Mouse (Mus musculus) urinary bladder, postnatal 4 days (tissue): Measurements from ENCODE around the gene Agk.

Experiments
- DNase-seq, 2 experiments: peaks; one replicate each; pipeline ENCODE4 v3.0.0; 2021 to 2022; ENCODE audit warnings: low spot score in 2 of 2

Gene Agk

GRCm38 (mm10) chr6:40411085-40411484 lies 86.1 kb downstream of the Agk start:
- DNase-seq: peak in 1 of 2 experiments; percentile 20

DNA sequence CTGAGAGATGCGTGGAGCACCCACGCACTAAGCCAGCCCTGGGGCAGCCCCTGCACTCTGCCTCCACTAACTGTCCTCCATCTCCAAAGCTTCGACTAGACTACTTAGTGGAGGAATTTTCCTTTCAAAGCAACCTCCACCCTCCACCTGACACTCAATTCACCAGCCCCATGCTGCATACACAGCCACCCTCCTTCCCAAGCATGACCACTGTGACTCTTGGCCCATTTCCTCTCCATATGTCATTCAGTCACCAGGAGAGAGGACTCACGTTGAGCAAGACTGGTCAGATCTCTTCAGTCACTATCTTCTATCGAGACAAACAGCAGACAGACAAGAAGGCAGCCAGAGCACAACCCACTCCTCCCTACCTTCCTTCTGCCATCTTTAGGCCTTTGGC lies 88.1 kb downstream of the Agk start:
- DNase-seq: peak in 1 of 2 experiments; percentile 16

- DNase-seq: peak in 1 of 2 experiments; percentile 44
These were observed 88.6 kb downstream of the Agk start for GRCm38 (mm10) chr6:40413565-40413964.

DNA sequence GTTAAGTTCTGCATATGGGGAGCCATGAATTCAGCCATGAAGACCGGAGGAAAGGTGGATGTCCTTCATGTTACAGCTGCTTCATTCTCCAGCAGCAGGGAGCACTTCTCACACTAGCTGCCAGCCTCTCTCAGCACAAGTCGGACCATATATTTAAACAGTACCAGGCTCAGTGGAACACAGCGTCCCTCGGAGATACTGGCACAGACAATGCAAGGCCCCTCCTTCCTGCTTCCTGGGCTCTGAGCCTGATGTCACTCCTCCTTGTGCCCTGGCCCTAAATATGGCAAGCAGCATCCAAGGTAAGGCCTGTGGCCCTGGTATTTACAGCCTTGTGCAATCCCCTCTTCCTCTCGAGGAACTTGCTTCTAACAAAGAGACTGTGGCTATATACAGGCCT lies 90.8 kb downstream of the Agk start:
- peak in 1 of 2 experiments; percentile 47 for DNase-seq

GRCm38 (mm10) chr6:40418386-40418785 lies 93.4 kb downstream of the Agk start:
- peak in 1 of 2 experiments; percentile 54 for DNase-seq

DNA sequence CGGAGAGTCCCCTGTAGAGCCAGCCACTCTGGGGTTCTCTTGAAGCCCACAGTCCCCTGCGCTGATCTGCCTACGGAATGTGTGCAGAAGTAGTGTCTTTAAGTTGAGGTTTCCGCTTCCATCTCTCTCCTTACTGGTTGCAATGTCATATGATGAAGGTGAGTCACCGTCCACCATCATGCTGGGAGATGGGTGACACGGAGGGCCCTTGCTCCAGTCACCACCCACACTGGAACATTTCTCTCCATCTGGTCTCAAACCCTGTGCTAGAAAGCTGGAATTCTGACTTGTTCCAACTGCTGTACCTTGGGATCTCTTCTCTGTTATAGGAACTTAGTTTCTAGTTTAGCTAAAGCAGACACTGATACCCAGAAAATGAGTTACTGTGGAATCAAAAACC lies 96.1 kb downstream of the Agk start:
- peak in 1 of 2 experiments; percentile 36 for DNase-seq

DNA sequence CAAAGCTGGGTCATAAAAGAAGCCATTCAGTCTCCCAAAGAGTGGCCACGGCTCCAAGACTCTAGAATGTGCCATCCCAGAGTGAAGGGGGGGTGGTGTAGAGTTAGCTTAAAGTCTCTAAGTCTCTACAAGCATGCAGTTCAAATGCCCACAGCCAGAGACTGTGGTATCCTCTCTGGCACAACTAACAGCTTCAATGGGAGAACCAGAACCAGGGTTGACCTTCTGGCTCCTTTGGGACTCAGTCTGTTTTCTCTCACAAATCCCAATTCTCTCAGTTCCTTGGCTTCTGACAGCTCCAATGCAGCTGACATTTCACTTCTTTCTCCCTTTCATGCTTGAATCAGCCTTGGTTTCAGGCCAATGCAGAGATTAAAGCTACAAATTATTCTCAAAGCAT lies 98.0 kb downstream of the Agk start:
- DNase-seq: no peak

GRCm38 (mm10) chr6:40423774-40424173 lies 98.8 kb downstream of the Agk start:
- peak in 1 of 2 experiments; percentile 52 for DNase-seq

DNA sequence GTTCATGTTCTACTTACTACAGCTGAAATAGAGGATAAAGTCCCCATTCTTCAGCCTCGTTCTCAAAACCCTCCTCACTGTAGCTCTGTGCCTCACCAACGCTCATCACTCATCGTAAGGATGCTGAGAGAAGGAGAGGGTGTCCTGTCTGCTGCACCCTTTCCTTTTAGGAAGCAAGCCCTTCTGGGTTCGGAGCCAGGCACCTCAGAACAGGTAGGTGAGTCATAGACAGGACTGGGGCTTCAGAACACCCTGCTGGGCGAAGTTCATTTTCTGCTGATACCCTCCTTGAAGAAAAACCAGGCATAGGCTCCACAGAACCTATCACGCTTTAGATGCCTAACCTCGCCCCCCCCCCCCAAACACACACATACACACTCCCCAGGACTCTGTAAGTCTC lies 102.5 kb downstream of the Agk start:
- DNase-seq: no peak

DNA sequence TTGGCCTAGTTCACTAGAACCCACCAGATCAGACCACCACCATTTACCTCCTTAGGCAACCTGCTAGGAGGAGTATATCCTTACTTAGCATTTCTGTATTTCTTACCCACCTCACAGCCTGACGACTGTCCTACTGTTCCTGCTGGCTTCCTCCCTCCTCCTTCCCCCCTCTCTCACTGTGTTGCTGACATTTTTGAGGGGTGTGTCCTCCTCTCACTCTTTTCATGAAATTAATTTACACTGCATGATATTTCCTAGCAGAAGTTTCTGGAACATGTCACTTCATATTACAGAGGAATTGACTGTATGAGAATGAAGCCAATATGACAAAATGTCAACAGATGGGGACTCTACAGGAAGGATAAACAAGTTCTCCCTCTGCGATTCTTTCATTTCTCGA lies 103.7 kb downstream of the Agk start:
- DNase-seq: no peak

- DNase-seq: no peak
These were observed 104.6 kb downstream of the Agk start for GRCm38 (mm10) chr6:40429521-40429931.

DNA sequence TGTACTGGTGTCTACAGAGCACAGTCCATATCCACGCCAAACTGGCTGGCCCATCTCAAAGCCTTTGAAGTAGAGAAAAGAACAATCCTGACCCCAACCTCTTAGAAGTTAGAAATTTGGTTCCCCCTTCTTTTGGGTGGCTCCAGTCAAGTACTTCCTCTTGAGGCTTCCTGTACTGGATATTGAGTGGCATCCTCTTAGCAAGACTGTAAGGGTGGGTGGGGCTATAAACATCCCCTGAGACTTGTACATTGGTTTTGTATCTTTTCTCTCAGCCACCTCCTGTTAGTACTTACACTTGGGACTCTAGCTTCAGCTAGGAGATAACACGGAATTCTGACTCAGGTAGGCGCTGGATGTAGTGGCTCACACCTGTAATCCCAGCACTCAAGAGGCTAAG lies 105.3 kb downstream of the Agk start:
- DNase-seq: no peak

GRCm38 (mm10) chr6:40430878-40431277 lies 105.9 kb downstream of the Agk start:
- DNase-seq: no peak

DNA sequence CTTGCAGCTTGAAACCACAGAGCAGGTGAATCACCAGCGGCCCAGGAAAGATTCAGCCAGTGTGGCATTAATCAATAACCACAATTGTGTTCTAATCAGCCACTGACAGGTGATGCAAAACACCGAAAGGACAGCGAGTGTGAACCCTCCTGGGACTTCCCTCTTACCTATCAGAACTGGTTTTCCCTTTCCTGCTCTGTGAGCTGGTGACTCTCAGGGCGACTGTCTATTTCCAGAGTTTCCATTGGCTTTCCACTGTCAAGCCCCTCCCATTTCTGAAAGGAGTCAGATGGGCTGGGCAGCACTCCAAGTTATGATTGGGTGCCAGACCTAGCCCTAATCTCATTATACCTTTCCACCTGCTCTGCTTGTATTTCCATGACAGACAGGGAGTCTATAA lies 106.4 kb downstream of the Agk start:
- DNase-seq: no peak

DNA sequence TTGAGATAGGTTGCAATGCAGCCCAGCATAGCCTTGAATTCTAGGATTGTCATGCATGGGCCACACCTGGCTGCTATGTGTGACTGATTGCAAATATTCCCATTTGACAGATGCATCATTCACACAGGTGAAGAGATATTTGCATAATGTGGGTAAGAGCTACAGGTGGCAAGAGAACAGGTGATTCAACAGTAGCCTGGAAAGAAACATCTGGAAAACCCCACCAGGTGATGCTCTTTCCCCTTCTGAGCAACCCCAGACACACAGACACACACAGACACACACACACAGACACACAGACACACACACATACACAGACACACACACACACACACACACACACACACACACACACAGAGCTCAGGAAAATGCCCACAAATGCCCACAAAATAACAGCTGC lies 106.8 kb downstream of the Agk start:
- DNase-seq: no peak

- no peak for DNase-seq
These were observed 107.6 kb downstream of the Agk start for GRCm38 (mm10) chr6:40432346-40433275.

DNA sequence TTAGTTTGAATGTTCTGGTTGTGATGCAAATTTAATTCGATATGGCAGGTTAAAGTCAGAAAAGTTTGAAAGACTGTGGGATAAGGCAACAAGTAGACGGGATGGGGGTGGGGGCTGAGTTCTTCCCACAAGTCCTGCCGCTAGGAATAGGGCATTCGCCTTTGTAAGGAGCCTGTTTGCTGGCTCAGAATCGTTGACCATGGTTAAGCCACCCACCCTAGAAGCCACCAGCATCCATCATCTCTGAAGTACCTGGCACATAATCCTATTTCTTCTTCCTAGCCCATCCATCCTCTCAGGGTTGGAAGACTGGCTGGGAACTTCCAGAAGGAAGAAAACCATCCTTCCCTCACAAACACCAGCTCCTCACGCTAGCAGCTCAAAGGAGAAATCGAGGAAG lies 109.7 kb downstream of the Agk start:
- no peak for DNase-seq

DNA sequence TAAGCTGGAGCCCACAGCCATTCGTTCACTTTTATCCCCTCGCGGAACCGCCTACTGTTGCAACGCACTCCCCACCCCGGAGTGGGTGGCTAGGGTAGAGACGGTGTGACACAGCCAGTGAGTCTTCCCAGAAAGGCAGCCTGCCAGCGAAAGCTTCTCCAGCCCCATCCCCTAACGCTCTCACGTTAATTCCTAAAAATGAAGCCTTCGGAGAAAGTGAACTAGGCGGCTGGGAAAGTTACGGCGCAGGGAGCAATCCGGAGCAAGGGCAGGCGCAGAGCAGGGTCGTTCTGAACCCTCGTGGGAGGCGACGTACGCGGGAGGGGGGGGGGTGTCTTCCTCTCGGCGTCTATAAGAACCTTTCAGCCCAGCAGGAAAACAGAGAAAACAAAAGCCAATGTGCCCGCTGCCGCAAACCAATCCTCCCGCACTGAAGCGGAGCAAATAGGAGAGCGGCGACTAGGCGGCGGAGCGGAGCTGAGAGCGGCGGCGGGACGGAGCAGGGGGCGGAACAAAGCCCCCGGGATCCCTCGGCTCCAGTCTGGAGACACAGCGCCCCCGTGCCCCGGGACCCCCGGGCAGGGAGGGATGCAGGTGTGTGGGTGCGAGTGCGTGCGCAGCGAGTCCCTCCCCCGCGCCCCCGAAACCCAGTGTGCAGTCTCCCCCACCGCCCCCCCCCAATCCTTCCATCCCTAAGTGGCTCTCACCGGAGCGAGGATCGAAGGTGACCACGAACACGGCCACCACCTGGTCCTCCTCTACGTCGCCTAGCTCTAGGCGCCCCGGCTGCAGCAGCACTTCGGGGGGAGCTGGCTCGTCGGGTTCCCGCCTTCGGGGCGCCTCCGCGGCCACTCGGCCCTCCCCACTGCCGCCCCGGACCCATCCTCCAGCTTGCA lies 110.4 kb downstream of the Agk start:
- DNase-seq: peak in 1 of 2 experiments; percentile 22

- DNase-seq: peak; percentile 65 to 82
These were observed 111.1 kb downstream of the Agk start, which contains the start of gene E330009J07Rik for GRCm38 (mm10) chr6:40436047-40436483. E330009J07Rik (minus strand) TSS chr6:40436135.

- DNase-seq: no peak
These were observed 114.0 kb downstream of the Agk start, which contains the start of gene Wee2 for GRCm38 (mm10) chr6:40438936-40439335. Wee2 (plus strand) TSS chr6:40439088.

- DNase-seq: no peak
These were observed 114.8 kb downstream of the Agk start for GRCm38 (mm10) chr6:40439731-40440130.

GRCm38 (mm10) chr6:40441276-40441675 lies 116.3 kb downstream of the Agk start:
- DNase-seq: no peak
